Mouse (Mus musculus) ES-Bruce4 (cell line): ENCODE results near the gene Galnt4. TPM values are rescaled to one million over a fixed set of nuclear protein-coding genes. Genes with fewer than 3 reads are reported as not detected.

Experiments
- H3K27ac ChIP-seq: 2 replicates; pipeline ENCODE4 v1.5.1; 2012; ENCODE audit warnings: low read length, inconsistent platforms; ENCODE audit not compliant: insufficient read depth
- H3K27me3 ChIP-seq: 2 replicates; pipeline ENCODE4 v1.6.1; 2012; ENCODE audit warnings: mild to moderate bottlenecking, low read length, inconsistent platforms; ENCODE audit not compliant: control insufficient read depth, poor library complexity, insufficient read depth, severe bottlenecking
- H3K36me3 ChIP-seq: 2 replicates; pipeline ENCODE4 v1.6.1; 2012; ENCODE audit warnings: inconsistent platforms, mild to moderate bottlenecking, low read length, moderate library complexity; ENCODE audit not compliant: control insufficient read depth, poor library complexity, insufficient read depth, severe bottlenecking
- H3K4me1 ChIP-seq: one replicate; pipeline ENCODE4 v1.8.1; 2011; ENCODE audit warnings: low read length; ENCODE audit not compliant: control insufficient read depth, insufficient read depth
- H3K4me3 ChIP-seq: 2 replicates; pipeline ENCODE4 v1.5.1; 2011; ENCODE audit warnings: low read depth, mild to moderate bottlenecking, low read length
- H3K9ac ChIP-seq: 2 replicates; pipeline ENCODE4 v1.6.1; 2012; ENCODE audit warnings: low read depth, mild to moderate bottlenecking, inconsistent platforms; ENCODE audit not compliant: poor library complexity, severe bottlenecking
- H3K9me3 ChIP-seq: replicated peaks from 2 replicates; pipeline ENCODE4 v1.6.1; 2012; ENCODE audit warnings: mild to moderate bottlenecking, low read length, inconsistent platforms; ENCODE audit not compliant: control insufficient read depth, poor library complexity, insufficient read depth, severe bottlenecking
- CTCF ChIP-seq: IDR thresholded peaks from one replicate; pipeline ENCODE4 v1.8.1; 2011; ENCODE audit warnings: low read depth, low read length
- EP300 ChIP-seq: IDR thresholded peaks from 2 replicates; pipeline ENCODE4 v1.6.1; 2011; ENCODE audit warnings: low read depth, low read length; ENCODE audit not compliant: insufficient read depth
- POLR2A ChIP-seq: IDR thresholded peaks from one replicate; pipeline ENCODE4 v1.8.1; 2011; ENCODE audit warnings: low read length; ENCODE audit not compliant: insufficient read depth
- polyA plus RNA-seq: library from polyadenylated mRNA; stranded (reverse); fragments of >200 nt; gene quantifications from 2 replicates; pipeline ENCODE4 v1.2.4, GENCODE M21; 2011; ENCODE audit warnings: low read depth; ENCODE audit not compliant: missing spikeins, insufficient read depth, insufficient read length

Gene Galnt4
- polyA plus RNA-seq, 1 experiment, result 1.9 TPM

GRCm38 (mm10) chr10:99127691-99128261, 19.8 kb downstream of the Galnt4 start:
- no peak for TF ChIP-seq CTCF
- no peak for TF ChIP-seq POLR2A
- TF ChIP-seq EP300, result no peak
- no peaks in the 10 kb centered on the region for H3K4me1 ChIP-seq
- H3K27ac ChIP-seq, result no peak overlapping the region
- H3K4me3 ChIP-seq, result no peak overlapping the region
- no peak overlapping the region for H3K9ac ChIP-seq
- H3K9me3 ChIP-seq, result no peaks in the 10 kb centered on the region
- H3K27me3 ChIP-seq, result no peaks in the 10 kb centered on the region
- H3K36me3 ChIP-seq, result no peaks in the 10 kb centered on the region

- TF ChIP-seq POLR2A (no peak), CTCF (no peak), EP300 (no peak)
- no peak overlapping the region for H3K27ac ChIP-seq
- no peaks in the 10 kb centered on the region for H3K9me3 ChIP-seq
- H3K4me3 ChIP-seq, result no peak overlapping the region
- H3K36me3 ChIP-seq, result no peaks in the 10 kb centered on the region
- no peak overlapping the region for H3K9ac ChIP-seq
- no peaks in the 10 kb centered on the region for H3K4me1 ChIP-seq
- H3K27me3 ChIP-seq, result no peaks in the 10 kb centered on the region
These were observed 22.7 kb downstream of the Galnt4 start for GRCm38 (mm10) chr10:99130611-99131010.

GRCm38 (mm10) chr10:99131298-99131697, 23.3 kb downstream of the Galnt4 start:
- Histone ChIP-seq H3K4me3 (no peak overlapping the region), H3K9ac (no peak overlapping the region), H3K27ac (no peak overlapping the region), H3K9me3 (no peaks in the 10 kb centered on the region), H3K27me3 (no peaks in the 10 kb centered on the region), H3K4me1 (no peaks in the 10 kb centered on the region), H3K36me3 (no peaks in the 10 kb centered on the region)
- TF ChIP-seq POLR2A (no peak), CTCF (no peak), EP300 (no peak)

- TF ChIP-seq CTCF, result no peak
- TF ChIP-seq EP300, result no peak
- TF ChIP-seq POLR2A, result no peak
- Histone ChIP-seq H3K4me3 (no peak overlapping the region), H3K36me3 (no peaks in the 10 kb centered on the region)
These were observed 24.2 kb downstream of the Galnt4 start for GRCm38 (mm10) chr10:99132189-99132588.

GRCm38 (mm10) chr10:99132595-99133272, 24.8 kb downstream of the Galnt4 start:
- H3K9me3 ChIP-seq, result no peaks in the 10 kb centered on the region
- no peak overlapping the region for H3K27ac ChIP-seq
- H3K4me1 ChIP-seq, result no peaks in the 10 kb centered on the region
- TF ChIP-seq EP300 (no peak), POLR2A (no peak), CTCF (no peak)
- H3K9ac ChIP-seq, result no peak overlapping the region
- H3K27me3 ChIP-seq, result no peaks in the 10 kb centered on the region
- no peak overlapping the region for H3K4me3 ChIP-seq
- H3K36me3 ChIP-seq, result no peaks in the 10 kb centered on the region

More at GRCm38 (mm10) chr10:99132189-99132588, 24.2 kb downstream of the Galnt4 start:
- Histone ChIP-seq H3K9me3 (no peaks in the 10 kb centered on the region), H3K27ac (no peak overlapping the region), H3K4me1 (no peaks in the 10 kb centered on the region), H3K9ac (no peak overlapping the region), H3K27me3 (no peaks in the 10 kb centered on the region)

- H3K27ac ChIP-seq, result no peak overlapping the region
- H3K4me3 ChIP-seq, result no peak overlapping the region
- no peaks in the 10 kb centered on the region for H3K36me3 ChIP-seq
- H3K9me3 ChIP-seq, result no peaks in the 10 kb centered on the region
- TF ChIP-seq CTCF, result no peak
- H3K27me3 ChIP-seq, result no peaks in the 10 kb centered on the region
- no peaks in the 10 kb centered on the region for H3K4me1 ChIP-seq
- no peak overlapping the region for H3K9ac ChIP-seq
These were observed 25.4 kb downstream of the Galnt4 start for GRCm38 (mm10) chr10:99133321-99133875.
